Mouse (Mus musculus): ENCODE data around the gene Spred2.
A peak's percentile ranks its signal among the peaks of the same experiment; 100 is the strongest.

Spred2 gene

DNA sequence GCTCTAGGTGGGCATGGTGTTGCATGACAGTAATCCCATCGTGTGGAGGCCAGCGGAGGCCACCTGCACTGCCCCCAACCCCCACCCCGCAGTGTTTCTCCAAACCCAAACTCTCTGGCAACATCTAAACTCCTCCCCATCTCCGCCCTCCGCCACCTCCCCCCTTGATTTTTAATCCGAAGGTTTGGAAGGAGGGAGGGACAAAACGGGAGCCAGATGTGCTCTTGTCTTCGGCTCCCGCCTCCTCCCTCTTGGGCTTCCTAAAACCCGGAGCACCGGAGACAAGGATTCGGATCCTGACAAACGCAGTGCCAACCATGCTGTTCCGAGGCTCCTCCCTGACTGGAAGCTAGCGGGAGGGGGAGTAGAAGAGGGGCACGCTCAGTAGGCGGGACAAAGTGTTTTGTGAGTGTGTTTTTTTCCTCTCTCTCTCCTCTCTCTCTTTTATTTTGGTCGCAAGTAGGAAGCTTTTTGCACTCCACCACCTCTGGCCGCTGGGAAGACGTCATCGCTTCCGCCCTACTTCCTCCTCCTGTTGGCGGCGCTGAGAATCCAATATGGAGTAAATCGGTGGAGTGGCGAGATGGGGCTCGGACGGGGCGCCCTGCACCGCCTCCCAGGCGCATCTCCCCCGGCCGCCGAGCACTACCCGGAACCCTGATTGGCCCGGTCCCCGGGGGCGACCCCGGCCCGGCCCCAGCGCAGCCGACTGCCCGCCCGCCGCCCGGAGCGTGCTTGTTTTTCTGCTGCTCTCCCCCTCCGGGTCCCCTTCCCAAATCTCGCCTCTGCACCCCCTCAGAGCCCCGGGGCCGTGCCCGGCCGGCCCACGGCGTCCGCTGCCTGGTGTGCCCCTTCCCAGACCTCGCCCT, at the start of gene Spred2:
Gene Spred2 (plus strand): TSS at position 488 of the 869 bp plus-strand sequence.
- DNase-seq (ENCODE audit: low spot score), result peak; percentile 79

DNA sequence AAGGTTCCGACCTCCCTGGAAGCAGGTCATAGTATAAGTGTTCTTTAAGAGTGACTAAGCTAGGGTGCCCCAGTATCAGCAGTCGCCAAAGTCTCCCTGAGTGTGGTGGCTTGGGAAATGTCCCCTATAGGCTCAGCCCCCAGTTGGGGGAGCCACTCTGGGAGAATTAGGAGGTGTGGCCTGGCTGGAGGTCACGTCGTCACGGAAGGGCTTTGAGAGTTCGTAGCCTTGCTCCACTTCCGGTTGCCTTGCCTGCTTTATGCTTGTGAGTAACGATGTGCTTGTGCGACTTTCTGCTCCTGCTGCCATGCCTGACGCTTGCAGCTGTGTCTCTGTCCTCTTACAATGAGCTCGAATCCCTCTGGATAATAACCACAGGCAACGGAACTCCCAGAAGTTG, 48.6 kb upstream of the Spred2 start:
- DNase-seq (ENCODE audit: low spot score), result no peak

DNA sequence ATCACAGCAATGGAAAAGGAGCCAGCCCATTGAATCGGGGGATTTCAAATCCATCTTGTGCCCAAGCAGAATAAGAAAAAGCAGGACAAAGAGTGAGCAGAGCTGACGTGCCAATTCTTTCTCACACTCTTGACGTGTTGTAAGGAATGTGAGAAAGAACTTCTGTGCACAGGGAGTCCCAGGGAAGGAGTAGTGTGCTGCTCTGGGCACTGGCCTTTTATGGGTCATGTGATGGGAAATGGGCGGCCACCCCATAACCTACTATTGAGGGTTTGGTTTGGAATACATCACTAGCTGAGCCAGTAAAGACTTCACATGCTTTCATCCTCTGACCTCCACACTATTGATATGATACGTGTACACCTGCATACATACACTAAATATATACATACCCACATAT, 48.2 kb upstream of the Spred2 start:
- no peak for DNase-seq (ENCODE audit: low spot score)

DNA sequence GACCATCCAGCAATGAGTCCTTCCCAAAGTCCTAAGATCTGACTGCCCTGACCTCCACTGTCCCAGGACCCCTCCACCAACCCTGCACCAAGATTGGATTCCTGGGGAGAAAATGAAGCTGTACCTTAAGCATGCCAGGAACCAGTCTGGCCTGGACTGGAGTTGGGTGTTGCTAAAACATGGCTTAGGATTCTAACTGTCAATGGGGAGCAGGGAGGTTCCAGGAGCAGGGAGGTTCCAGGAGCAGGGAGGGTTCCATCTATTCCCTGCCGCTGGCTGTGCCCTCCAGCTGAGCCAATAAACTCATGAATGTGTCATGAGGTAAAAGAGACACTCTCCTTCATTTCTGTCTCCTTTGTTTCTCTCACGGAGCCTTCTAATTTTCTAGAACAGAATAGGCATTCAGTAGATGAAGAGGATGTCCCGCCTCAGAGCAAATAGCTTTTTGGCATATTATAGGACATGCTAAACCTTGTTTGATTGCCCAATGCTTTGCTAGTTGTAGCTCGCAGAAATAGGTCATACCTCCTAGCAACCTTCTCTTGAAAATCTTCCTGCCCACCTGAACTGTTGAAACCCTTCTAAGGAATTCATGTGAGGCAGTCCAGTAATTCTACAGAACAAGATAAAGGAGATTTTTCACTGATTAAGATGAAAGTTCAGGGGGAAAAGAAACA, 46.8 kb upstream of the Spred2 start:
- DNase-seq (ENCODE audit: low spot score), result no peak

DNA sequence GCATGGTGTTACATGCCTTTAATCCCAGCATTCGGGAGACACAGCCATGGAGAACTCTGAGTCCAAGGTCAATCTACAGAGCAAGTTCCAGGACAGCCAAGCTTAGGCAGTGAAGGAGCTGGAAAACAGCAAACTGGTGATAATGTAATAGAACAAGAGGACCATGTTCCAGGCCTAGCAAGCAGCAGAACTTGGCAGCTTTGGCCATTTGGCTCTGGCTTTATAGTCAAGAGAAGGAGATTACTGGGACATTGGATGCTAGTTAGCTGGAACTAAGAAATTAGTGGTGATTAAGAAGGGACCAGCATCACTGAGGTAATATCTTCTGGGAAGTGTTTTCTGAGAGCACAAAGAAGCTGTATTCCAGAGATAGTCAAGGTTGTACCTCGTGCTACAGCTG, 42.8 kb upstream of the Spred2 start:
- no peak for DNase-seq (ENCODE audit: low spot score)

DNA sequence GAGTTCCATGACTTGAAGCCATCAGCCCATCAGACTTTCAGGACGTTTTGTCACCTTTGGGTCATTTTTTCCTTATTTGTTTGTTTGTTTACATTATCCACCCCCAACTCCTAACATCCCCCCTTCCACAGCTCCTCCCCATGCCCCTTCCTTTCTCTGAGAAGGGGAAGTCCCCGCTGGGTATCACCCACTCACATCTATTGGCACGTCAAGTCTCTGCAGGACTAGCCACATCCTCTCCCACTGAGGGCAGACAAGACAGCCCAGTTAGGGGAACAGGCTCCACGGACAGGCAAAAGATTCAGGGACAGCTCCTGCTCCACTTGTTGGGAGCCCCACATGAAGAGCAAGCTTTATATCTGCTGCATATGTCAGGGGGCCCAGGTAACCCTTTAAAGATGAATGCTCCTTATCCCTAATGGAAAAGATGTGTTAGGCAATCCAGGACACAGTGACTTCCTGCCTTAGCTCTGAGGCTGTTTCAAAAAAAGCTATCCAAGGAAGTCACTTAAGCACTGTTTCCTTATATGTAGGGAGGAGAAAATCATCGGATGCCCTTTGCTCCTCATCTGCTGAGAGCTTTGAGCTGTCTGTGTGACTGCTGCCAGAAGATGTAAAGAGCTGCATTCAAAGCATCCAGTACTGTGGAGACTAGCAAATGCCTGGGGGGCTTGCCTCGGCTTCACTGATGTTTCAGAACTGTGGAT, 33.3 kb upstream of the Spred2 start:
- DNase-seq (ENCODE audit: low spot score), result no peak

DNA sequence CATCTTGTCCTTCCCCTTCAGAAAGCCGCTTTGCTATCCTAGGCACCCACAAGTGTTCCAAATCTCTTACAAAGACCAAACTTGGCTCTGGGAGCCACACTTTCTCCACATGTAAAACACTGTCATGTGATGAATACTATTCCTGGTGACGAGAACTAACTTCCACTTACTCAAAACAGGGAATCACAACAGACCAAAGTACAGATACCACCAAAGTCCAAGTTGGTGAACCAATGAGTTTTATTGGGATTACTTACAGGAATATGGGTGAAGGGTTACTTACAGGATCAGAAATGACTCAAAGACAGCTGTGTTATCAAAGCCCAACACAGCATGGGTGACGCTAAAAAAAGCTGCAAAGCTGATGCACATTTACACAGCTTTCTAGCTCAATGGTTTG, 30.9 kb upstream of the Spred2 start:
- no peak for DNase-seq (ENCODE audit: low spot score)

DNA sequence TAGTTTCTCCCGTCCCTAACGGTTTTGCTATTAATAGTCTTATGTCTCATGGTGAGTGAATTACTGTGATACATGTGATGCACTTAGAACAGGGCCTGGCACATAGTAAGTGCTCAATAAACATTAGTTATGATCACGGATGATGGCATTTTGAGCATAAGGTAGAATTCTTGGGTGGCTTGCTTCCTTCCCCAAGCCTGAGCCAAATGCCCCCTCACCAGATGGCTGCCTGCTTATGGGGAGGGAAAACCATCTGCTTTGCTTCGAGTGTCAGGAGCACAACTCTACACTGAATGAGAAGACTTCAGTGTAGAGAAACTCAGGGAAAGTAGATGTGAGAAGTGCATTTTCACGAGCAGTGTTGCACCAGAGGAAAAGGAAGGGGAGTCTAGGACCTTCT, 24.6 kb upstream of the Spred2 start:
- no peak for DNase-seq (ENCODE audit: low spot score)

DNA sequence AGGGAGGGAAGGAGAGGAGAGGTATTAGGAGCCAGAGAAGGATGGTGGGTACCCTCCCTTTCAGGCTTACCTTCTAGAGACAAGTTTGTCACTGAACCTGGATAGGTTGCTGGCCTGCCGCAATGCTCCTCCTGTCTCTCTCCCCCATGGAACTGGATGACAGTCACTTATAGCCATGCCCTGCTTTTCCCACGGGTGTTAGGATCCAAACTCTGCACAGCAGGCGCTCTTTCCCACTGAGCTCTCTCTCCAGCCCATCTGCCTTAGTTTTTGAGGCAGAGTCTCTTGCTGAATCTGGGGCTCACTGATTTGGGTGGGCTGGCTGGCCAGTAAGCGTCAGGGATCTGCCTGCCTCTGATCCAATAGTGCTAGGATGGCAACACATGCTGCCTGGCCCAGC, 23.5 kb upstream of the Spred2 start:
- no peak for DNase-seq (ENCODE audit: low spot score)

DNA sequence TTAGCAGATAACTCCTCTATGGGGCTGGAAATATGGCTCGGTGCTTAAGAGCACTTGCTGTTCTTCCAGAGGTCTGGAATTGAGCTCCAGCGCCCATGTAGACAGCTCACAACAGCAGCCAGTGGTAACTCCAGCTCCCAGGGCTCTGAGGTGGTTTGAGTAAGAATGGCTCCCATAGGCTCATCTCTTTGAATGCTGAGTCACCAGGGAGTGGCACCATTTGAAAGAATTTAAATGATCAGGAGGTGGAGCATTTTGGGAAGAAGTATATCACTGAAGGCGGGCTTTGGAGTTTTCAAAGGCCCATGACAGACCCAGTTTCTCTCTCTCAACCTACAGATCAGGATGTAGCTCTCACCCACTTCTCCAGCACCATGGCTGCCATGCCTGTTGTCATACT, 13.0 kb upstream of the Spred2 start:
- no peak for DNase-seq (ENCODE audit: low spot score)

DNA sequence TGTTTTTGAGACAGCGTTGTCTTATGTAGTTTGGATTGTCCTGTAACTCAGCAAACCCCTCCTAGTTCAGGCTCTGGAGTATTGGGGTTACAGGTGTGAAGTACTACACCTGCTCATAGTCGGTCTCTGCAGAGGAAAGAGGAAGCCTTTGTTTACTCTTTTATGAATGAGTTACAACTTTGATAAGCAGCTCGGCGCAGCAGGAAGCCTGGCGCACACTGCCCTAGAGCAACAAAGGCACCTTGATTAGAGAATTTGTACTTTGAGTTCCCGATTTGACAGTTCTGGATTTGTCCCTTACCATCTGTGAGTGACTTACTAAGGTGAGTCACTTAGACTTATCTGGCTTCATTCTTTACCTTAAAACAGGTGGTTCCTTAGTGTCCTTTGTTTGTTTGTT, 12.0 kb upstream of the Spred2 start:
- no peak for DNase-seq (ENCODE audit: low spot score)

DNA sequence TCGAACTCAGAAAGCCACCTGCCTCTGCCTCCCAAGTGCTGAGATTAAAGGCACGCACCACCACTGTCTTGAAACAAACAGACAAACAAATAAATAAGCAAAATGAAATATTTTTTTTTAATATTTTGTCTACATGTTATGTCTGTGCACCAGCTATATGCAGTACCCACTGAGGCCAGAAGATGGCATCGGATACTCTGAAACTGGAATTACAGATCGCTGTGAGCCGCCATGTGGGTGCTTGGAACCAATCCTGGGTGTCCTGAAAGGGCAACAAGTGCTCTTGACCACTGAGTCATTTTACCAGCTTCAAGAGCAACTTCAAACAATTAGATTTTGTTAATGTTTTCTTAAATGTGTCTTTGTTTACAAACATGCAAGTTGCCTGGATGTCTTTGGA, 11.5 kb upstream of the Spred2 start:
- no peak for DNase-seq (ENCODE audit: low spot score)

DNA sequence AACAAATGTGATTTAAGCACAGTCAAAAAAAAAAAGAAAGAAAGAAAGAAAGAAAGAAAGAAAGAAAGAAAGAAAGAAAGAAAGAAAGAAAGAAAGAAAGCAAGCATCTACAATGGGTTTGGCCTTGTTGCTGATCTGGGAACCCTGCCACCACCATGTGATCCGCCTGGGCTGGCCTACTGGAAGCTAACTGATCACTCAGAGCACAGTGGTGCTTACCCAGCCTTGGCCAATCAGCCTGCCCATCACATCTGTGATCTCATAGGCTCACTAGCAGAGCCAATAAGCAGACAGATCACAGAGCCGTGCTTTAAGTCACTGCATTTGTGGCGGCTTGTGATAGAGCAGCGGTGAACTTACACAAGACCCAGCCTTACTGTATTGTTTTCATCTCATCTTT, 10.4 kb upstream of the Spred2 start:
- no peak for DNase-seq (ENCODE audit: low spot score)

DNA sequence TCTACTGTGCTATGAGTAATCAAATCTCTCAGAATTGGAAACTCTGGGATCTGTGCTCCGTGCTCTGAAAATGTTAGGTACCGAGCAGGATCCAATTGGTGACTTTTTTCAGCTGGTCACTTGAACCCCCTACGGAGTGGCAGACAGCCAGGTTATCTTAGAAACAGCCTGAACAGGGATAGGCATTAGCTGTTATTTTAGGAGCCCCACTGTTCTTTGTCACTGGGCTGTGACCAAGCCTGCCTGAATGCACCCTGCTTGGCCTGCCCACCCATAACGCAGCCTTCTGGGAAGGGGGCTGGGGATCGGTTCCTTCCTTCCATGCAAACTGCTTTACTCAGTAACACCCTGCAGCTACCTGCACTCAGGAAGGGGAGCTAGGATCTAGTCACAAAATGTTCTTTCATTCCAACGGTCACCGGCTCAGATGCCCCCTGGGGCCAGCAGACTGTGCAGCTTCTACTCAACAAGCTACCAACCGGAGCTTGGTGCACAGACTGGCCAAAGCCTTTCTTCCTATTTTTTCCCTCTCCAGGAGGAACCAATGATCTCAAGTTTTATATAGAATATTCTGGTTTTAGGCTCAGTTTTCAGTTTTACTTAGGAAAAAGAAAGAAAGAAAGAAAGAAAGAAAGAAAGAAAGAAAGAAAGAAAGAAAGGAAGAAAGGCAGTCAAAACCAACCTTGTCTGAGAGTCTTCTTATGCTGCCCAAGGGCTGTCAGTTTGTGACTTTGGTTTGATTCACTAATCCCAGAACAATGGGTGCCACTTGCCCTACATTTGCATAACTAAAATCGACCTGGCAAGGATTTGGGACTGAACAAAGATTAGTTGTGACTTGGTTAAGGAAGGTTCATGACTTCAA, 6.6 kb upstream of the Spred2 start:
- DNase-seq (ENCODE audit: low spot score), result no peak

DNA sequence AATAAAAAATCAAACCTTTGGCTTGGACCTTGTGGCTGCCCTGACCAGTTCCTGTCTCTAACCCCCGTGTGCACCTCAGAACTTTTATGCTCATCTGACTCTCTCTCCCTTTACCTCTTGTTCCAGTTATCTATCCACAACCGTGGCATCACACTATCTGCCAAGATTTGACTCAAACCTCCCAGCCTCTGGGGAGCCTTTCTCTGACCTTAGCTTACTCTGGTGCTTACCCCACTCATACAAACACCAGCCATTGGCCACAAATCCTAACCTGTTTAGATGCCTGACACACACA, 6.0 kb upstream of the Spred2 start:
- no peak for DNase-seq (ENCODE audit: low spot score)

DNA sequence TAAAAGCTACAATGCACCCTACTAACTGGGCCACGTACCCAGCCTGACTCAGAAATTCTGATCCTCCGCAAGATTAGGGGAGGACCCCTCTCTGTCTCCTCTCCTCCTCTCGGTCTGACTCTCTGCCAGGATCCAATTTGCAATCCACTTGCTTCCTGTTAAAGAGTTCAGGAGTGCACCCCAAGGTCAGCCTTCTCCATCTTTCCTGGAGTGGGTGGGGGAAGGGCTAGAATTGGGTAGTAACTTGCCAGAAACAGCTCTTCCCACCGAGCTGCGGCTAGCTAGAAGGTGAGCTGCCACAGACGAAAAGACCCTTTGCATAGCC, 4.8 kb upstream of the Spred2 start:
- peak; percentile 43 for DNase-seq (ENCODE audit: low spot score)

DNA sequence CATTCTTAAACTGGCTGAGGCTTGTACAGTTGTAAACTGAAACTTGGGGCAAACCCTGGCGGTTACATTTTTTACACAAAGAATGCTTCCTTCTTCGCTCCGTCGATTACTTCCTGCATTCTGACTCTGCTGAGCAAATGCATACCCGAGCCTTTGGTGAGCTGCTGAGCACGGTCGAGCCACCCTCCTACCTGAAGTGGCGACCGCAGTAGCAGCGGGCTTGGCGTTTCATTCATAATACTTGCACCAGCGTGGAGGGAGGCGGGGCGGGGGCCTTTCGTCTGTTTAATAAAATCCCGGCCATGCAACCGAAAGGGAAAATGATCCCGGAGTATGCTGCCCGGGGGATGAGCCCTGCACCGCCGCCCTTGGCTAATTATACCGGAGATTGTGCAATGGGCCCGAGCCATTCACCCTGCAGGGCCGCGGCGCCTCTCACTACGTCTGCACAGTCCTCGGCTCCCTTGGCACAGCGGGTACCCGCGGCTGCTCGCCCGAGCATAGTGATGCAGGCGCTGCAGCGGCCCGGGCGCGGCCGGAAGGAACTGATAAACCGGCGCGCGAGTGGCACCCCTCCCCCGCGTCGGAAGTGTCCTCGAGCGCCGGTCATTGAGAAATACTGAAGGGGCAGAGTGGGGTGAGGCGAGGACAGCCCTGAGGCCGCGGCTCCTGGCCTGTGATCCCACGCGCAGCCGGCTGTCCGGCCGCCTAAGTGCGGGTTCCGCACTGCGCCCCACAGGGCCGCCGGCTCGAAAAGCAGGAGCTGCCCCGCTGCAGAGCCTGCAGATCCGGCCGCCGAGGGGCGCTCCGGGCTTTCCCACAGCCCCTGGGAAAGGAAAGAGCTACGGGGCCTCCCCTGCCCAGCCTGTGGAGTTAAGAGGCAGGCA, 4.1 kb upstream of the Spred2 start:
- DNase-seq (ENCODE audit: low spot score), result peak; percentile 81

DNA sequence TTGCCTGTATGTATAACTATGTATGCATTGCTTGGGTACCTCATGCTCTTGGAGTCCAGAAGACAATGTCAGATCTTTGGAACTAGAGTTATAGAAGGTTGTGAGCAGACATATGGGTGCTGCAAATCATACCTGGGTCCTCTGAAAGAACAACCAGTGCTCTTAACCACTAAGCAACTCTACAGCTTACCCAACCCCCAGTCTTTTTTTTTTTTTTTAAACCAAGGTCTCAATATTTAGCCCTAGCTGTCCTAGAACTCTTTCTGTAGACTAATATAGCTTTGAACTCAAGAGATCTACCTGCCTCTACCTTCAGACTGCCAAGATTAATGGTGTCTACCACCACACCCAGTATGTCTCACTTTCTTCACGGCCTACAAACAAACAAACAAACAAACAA, 2.5 kb upstream of the Spred2 start:
- no peak for DNase-seq (ENCODE audit: low spot score)

DNA sequence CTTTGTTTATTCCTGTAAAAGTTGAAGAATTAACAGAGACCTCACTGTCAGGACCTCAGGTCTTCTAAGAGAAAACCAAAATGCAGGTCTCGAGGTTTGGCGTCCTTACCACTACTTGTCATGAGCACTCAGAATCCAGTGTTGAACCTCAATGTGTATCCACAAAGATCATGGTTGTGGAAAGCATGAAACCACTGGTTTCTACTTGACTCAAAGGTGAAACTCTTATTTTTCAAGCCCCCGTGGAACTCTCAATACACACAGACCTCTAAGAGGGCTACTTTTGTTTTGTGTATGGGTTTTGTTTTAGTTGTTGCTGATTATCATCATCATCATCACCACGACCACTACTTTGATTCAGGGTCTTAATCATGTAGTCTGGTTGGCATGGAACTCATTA, 2.0 kb upstream of the Spred2 start:
- no peak for DNase-seq (ENCODE audit: low spot score)

DNA sequence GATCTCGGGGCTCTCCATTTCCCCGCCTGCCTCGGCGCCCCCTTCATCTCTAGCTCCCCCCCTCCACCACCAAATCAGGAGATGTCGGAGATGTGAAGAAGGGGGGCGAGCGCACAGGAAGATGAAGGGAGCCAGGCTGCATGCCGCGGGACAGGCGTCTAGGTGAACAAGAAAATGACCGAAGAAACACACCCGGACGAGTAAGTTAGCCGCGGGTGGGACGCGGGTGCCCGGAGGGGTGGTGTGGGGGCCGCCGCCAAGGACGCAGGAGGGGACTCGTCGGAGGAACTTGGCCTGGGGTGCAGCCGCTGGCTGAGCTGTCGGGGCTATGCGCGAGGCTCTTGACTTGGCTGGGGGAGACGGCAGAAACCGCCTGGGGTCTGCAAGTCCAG, 578 bp downstream of the Spred2 start:
- peak; percentile 40 for DNase-seq (ENCODE audit: low spot score)

DNA sequence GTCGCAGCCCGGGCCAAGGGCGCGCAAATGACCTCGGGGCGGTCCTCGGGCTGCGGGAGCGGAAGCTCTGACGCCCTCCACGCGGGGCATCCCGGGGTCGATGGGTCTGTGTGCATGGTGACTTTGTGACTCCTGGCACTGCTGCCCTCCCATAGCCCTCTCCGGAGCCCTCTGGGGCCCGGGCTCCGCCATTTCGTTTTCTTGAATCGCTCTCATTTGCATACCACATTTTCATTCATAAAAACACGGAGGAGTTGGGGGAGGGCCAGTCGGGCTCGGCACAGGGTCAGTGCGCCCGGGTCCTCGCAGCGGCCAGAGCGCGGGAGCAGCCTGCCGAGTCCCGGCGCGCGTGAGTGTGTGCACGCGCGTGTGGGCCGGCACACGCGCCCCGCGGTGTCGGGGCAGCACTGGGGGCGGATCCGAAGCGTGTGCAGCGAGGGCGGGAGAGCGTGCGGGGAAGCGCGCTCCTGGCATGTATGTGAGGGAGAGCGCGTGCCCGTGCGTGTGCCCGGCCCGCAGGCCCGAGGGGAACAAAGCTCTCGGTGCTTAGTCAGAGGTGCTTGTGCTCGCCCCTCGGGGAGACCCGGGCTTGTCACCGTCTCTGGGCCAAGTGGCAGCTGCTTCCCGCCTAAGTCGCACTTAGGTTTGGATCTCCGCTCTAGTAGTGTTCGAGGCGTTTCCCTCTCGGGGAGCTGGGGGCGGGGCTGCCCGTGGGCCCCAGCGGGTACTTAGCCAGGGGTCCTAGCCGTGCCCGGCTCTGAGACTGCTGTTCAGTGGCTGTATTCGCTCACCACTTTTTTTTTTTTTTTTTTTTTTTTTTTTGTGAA, 1.2 kb downstream of the Spred2 start:
- peak; percentile 43 for DNase-seq (ENCODE audit: low spot score)

Data from urinary bladder, postnatal 25 days (tissue).